15 mouse cellular contexts compared by ENCODE assay signal in genomic region chr15:12579196-12579595, GRCm38 (mm10).
DNase-seq lines count a peak whose midpoint lies in the region; TF ChIP-seq lines count a peak whose summit lies in the region.
"Had no signal": no experiment of that assay in that cellular context is flagged by ENCODE, and none has a peak within 500 bp of the region (broad histone marks: within the 10 kb centered on the region; RNA-seq: fewer than 3 reads in every experiment).

No protein-coding gene starts in this region.

- TF ChIP-seq RAD21 in CH12.LX (IDR thresholded peaks at IDR 0.05; ENCODE audit: low read depth, low read length), result no peak

- H3K4me1 ChIP-seq in CH12.LX (ENCODE audit: control insufficient read depth in 1 of 2, insufficient read depth in 2 of 2), result peaks cover 8 to 15% of the 10 kb centered on the region in 2 experiments

- dilution Hi-C loops in CH12.LX (cut with MboI; ENCODE audit: extremely low pct_ligation_motif_present, extremely low pct_unique_long_range_greater_than_20kb, low sequenced_read_pairs), result no loop called here

- no peaks in the 10 kb centered on the region for H3K36me3 ChIP-seq in CH12.LX (replicated peaks in 1 of 2; ENCODE audit: control insufficient read depth in 1 of 2, insufficient read depth in 1 of 2, low read length in 1 of 2)
- H3K36me3 ChIP-seq: embryonic facial prominence, embryonic 13.5 days; forebrain, embryonic 12.5 days; heart, embryonic 12.5 days; hindbrain, embryonic 15.5 days had no signal

- no peaks in the 10 kb centered on the region for H3K9me3 ChIP-seq in CH12.LX (replicated peaks; ENCODE audit: low read length)
- H3K9me3 ChIP-seq: embryonic facial prominence, embryonic 13.5 days; forebrain, embryonic 12.5 days; heart, embryonic 12.5 days; hindbrain, embryonic 15.5 days had no signal

- no peaks in the 10 kb centered on the region for H3K79me2 ChIP-seq in CH12.LX (replicated peaks; ENCODE audit: control insufficient read depth, extremely low read depth, insufficient read depth, poor library complexity, severe bottlenecking)

- TF ChIP-seq POLR2A in CH12.LX (IDR thresholded peaks at IDR 0.05; ENCODE audit: low read depth, low read length), result no peak

- no peak overlapping the region for H3K4me3 ChIP-seq in CH12.LX (replicated peaks in 1 of 3; ENCODE audit: low read depth in 2 of 3, low read length in 2 of 3, poor library complexity in 1 of 3)
- H3K4me3 ChIP-seq: embryonic facial prominence, embryonic 13.5 days; forebrain, embryonic 12.5 days; heart, embryonic 12.5 days; hindbrain, embryonic 15.5 days had no signal

- DNase-seq in 416B (ENCODE audit: low read depth), result peak; percentile 93
- DNase-seq in CH12.LX (ENCODE audit: extremely low read depth), result peak; percentile 74
- DNase-seq in induced T-regulatory cell, adult 2 months (ENCODE audit: low read depth), result peak; percentile 64
- DNase-seq in naive thymus-derived CD4-positive, alpha-beta T cell, adult 2 months (ENCODE audit: low read depth), result peak; percentile 4
- DNase-seq in cerebellum, adult 9-10 months, result no peak
- no peak for DNase-seq in right cerebral cortex, postnatal 4 days
- DNase-seq in c-Kit-positive CD71-positive TER-119-positive erythroid progenitor cells, embryonic 14.5 days (ENCODE audit: low spot score), result no peak
- DNase-seq: adrenal gland, postnatal 14 days; cerebellum, adult 2 months; cerebellum, postnatal 25 days; gastrocnemius, postnatal 10 days had no signal

- no peak overlapping the region for H3K4me2 ChIP-seq in CH12.LX (ENCODE audit: insufficient read depth, low read depth, poor library complexity, severe bottlenecking)
- H3K4me2 ChIP-seq: embryonic facial prominence, embryonic 13.5 days; forebrain, embryonic 12.5 days; heart, embryonic 12.5 days; hindbrain, embryonic 15.5 days had no signal

- H3K9ac ChIP-seq in CH12.LX (ENCODE audit: insufficient read depth, low read depth), result no peak overlapping the region
- H3K9ac ChIP-seq: embryonic facial prominence, embryonic 13.5 days; forebrain, embryonic 12.5 days; heart, embryonic 12.5 days; hindbrain, embryonic 15.5 days had no signal

- H3K27ac ChIP-seq in CH12.LX (ENCODE audit: insufficient read depth, low read depth), result no peak overlapping the region
- H3K27ac ChIP-seq: embryonic facial prominence, embryonic 13.5 days; forebrain, embryonic 12.5 days; hindbrain, embryonic 15.5 days had no signal

- no peak; a peak in 1 of 4 replicates for TF ChIP-seq CTCF in CH12.LX (conservative IDR thresholded peaks at IDR 0.05 in 1 of 2, IDR thresholded peaks at IDR 0.05 in 1 of 2; ENCODE audit: low read depth in 2 of 2, low read length in 2 of 2)

- in situ Hi-C loops in CH12.LX (cut with MboI; ENCODE audit: low pct_ligation_motif_present, low pct_unique_long_range_greater_than_20kb, low sequenced_read_pairs), result loop anchor here (5.0 kb wide), 1 partner anchor 207 kb away; no protein-coding TSS in a partner anchor

- no peaks in the 10 kb centered on the region for H3K27me3 ChIP-seq in CH12.LX (replicated peaks)
- H3K27me3 ChIP-seq: embryonic facial prominence, embryonic 13.5 days; forebrain, embryonic 12.5 days; heart, embryonic 12.5 days; hindbrain, embryonic 15.5 days had no signal

- TF ChIP-seq EP300 in CH12.LX (IDR thresholded peaks at IDR 0.05; ENCODE audit: low read length), result peak; percentile 74

TF ChIP-seq in CH12.LX, 34 proteins besides CTCF, POLR2A, EP300 and RAD21:
- TF ChIP-seq MYC (IDR thresholded peaks at IDR 0.05; ENCODE audit: low read depth, low read length), result no peak
- no peak for TF ChIP-seq KAT2A (IDR thresholded peaks at IDR 0.05; ENCODE audit: insufficient replicate concordance, low read length)
- no peak for TF ChIP-seq ZMIZ1 (IDR thresholded peaks at IDR 0.05; ENCODE audit: low read depth, low read length)
- TF ChIP-seq BHLHE40 (IDR thresholded peaks at IDR 0.05; ENCODE audit: low read depth, low read length), result peak; percentile 55; the same call in 1 of the 2 replicates
- peak; percentile 61 for TF ChIP-seq JUND (conservative IDR thresholded peaks at IDR 0.05; ENCODE audit: low read depth, low read length)
- 0 out of 2 replicates have a peak, but pooled peaks have one; percentile 35 for TF ChIP-seq MEF2A (IDR thresholded peaks at IDR 0.05; ENCODE audit: borderline replicate concordance, low read depth, low read length)
- TF ChIP-seq RCOR1 (conservative IDR thresholded peaks at IDR 0.05; ENCODE audit: low read depth, low read length), result no peak
- TF ChIP-seq MAFK (IDR thresholded peaks at IDR 0.05; ENCODE audit: insufficient replicate concordance, low read length), result peak; percentile 92
- peak; percentile 77 for TF ChIP-seq JUN (IDR thresholded peaks at IDR 0.05; ENCODE audit: insufficient read depth, low read depth, low read length)
- peak; percentile 49; the same call in 1 of the 2 replicates for TF ChIP-seq SIN3A (IDR thresholded peaks at IDR 0.05; ENCODE audit: low read length)
- 0 out of 2 replicates have a peak, but pooled peaks have one; percentile 44 for TF ChIP-seq IRF4 (IDR thresholded peaks at IDR 0.05; ENCODE audit: low read depth, low read length)
- TF ChIP-seq ELF1 (IDR thresholded peaks at IDR 0.05; ENCODE audit: low read depth, low read length), result peak; percentile 21; the same call in 1 of the 2 replicates
- TF ChIP-seq HCFC1 (IDR thresholded peaks at IDR 0.05; ENCODE audit: low read depth, low read length), result no peak
- peak; percentile 90 for TF ChIP-seq ETS1 (conservative IDR thresholded peaks at IDR 0.05; ENCODE audit: low read depth, low read length)
- TF ChIP-seq CHD1 (IDR thresholded peaks at IDR 0.05; ENCODE audit: low read depth, low read length), result no peak

Comparison
In these comparisons a context has a peak if more than half of its experiments do, and no peak if none do; other contexts are left out.
1. DNase-seq: peak in 416B (single experiment), CH12.LX (single experiment), induced T-regulatory cell, adult 2 months (single experiment) and naive thymus-derived CD4-positive, alpha-beta T cell, adult 2 months (single experiment); none in cerebellum, adult 9-10 months (single experiment), right cerebral cortex, postnatal 4 days (single experiment) and c-Kit-positive CD71-positive TER-119-positive erythroid progenitor cells, embryonic 14.5 days (single experiment).